Mouse (Mus musculus) hindbrain, embryonic 10.5 days (tissue): ENCODE results near the gene 5430402E10Rik. TPM values are rescaled to one million over a fixed set of nuclear protein-coding genes. Genes with fewer than 3 reads are reported as not detected.
"Not testable (repeated sequence)": the region's sequence is repeated elsewhere in the genome, so short reads cannot be mapped to it uniquely, and the experiment has no call there.

Source experiments
- DNase-seq: peaks from one replicate; pipeline ENCODE4 v3.0.0-alpha.2; 2017; ENCODE audit warnings: low spot score
- H3K27ac ChIP-seq: fragments of 300-500 bp; sonication (generic); 2 replicates; pipeline ENCODE4 v1.5.1; 2016; ENCODE audit warnings: mild to moderate bottlenecking, moderate library complexity
- H3K27me3 ChIP-seq: fragments of 300-500 bp; sonication (generic); 2 replicates; pipeline ENCODE4 v1.6.1; 2016; ENCODE audit warnings: mild to moderate bottlenecking; ENCODE audit not compliant: poor library complexity, insufficient read depth, severe bottlenecking
- H3K36me3 ChIP-seq: fragments of 300-500 bp; sonication (generic); 2 replicates; pipeline ENCODE4 v1.6.1; 2016; ENCODE audit warnings: mild to moderate bottlenecking, moderate library complexity
- H3K4me1 ChIP-seq: fragments of 300-500 bp; sonication (generic); replicated peaks from 2 replicates; pipeline ENCODE4 v1.6.1; 2016; ENCODE audit warnings: mild to moderate bottlenecking
- H3K4me3 ChIP-seq: fragments of 300-500 bp; sonication (generic); 2 replicates; pipeline ENCODE4 v1.5.1; 2016; ENCODE audit warnings: mild to moderate bottlenecking, moderate library complexity
- H3K9me3 ChIP-seq: fragments of 300-500 bp; sonication (generic); 2 replicates; pipeline ENCODE4 v1.6.1; 2016; ENCODE audit warnings: mild to moderate bottlenecking, moderate library complexity
- WGBS: fragments of 180-500 bp; shearing (Covaris S2); methylation state at CpG from one replicate; pipeline ENCODE4 v1.1.7; 2016; 5-methylcytosine and 5-hydroxymethylcytosine counted together
- polyA plus RNA-seq: library from polyadenylated mRNA; unstranded; fragments of >200 nt; fragmentation: Nextera tagmentation; extraction: Ambion mirVana; gene quantifications from 2 replicates; pipeline ENCODE4 v1.2.1, GENCODE M21; 2016

5430402E10Rik gene
- polyA plus RNA-seq, result not detected in 2 replicates

DNA sequence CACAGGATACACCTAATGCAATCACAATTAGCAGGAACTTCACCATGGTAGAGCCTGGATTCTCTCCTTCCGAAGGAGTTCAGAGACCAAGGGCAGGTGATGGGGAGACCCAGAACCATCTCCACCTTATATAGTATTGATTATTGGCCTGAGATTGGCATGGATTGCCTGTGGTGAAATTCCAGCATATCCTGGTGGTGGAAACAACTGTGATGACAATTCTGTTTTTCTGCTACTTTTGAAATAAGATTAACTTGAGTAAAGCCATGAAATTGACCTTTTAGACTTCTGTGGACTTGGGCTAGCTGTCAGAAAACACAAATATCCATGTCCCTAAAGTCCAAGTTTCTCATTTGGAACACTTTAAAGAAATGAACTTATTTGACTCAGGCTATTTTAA lies at the start of gene 5430402E10Rik:
5430402E10Rik (minus strand) TSS at position 101 of the 400 bp plus-strand sequence.
- 85% methylated on average over 1 of the region's 1 CpGs for WGBS
- H3K4me1 ChIP-seq, H3K36me3 ChIP-seq, H3K27ac ChIP-seq, H3K9me3 ChIP-seq, H3K27me3 ChIP-seq, H3K4me3 ChIP-seq, DNase-seq: not testable (repeated sequence)

DNA sequence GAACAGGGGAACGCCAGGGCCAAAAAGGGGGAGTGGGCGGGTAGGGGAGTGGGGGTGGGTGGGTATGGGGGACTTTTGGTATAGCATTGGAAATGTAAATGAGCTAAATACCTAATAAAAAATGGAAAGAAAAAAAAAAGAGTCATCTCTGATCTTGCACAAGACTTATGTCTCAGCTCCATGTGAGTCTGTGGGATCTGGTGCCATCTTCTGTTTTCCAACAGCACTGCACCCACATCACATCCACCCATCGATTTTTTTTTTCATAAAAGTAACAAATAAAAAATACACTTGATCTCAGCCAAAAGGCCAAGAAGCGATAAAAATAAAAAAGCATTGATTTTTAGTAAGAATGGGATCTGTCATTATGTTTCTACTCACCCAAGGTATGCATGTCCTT lies 44.8 kb downstream of the 5430402E10Rik start:
- H3K4me1 ChIP-seq, H3K27me3 ChIP-seq, H3K4me3 ChIP-seq, H3K36me3 ChIP-seq, H3K9me3 ChIP-seq, H3K27ac ChIP-seq, DNase-seq: not testable (repeated sequence)
- WGBS, result 51% methylated on average over 2 of the region's 4 CpGs

Other genes with a start within 250 kb of the 5430402E10Rik start
- gene Prkx, start 128.8 kb downstream of the 5430402E10Rik start, polyA plus RNA-seq, result 14.4 and 15.4 TPM in 2 replicates
- gene Pbsn, start 71.4 kb downstream of the 5430402E10Rik start, polyA plus RNA-seq, result not detected in 2 replicates
- gene Gm14744, start 60.3 kb downstream of the 5430402E10Rik start, polyA plus RNA-seq, result not detected in 2 replicates
- not detected in 2 replicates for gene Obp1a, start 166.3 kb upstream of the 5430402E10Rik start, polyA plus RNA-seq
- gene Gm5938, start 200.4 kb upstream of the 5430402E10Rik start, polyA plus RNA-seq, result not detected in 2 replicates